Mouse (Mus musculus) C2C12 (cell line): ENCODE measurements around the gene Enc1. TPM values are rescaled to one million over a fixed set of nuclear protein-coding genes. Genes with fewer than 3 reads are reported as not detected.

ENCODE experiments used
- H3K27me3 ChIP-seq: one replicate; pipeline ENCODE4 v1.6.1; 2011; ENCODE audit not compliant: control insufficient read depth, insufficient read depth, insufficient read length
- H3K36me3 ChIP-seq: one replicate; pipeline ENCODE4 v1.6.1; 2011; ENCODE audit not compliant: control insufficient read depth, insufficient read depth
- H3K4me3 ChIP-seq: one replicate; pipeline ENCODE4 v1.5.1; 2011; ENCODE audit warnings: mild to moderate bottlenecking, control low read depth; ENCODE audit not compliant: poor library complexity, insufficient read depth, severe bottlenecking
- H3K79me2 ChIP-seq: one replicate; pipeline ENCODE4 v1.6.1; 2011; ENCODE audit not compliant: control insufficient read depth, insufficient read depth
- H3K79me3 ChIP-seq: one replicate; pipeline ENCODE4 v1.6.1; 2011; ENCODE audit warnings: low read depth, control low read depth
- H3ac ChIP-seq: one replicate; pipeline ENCODE3; 2011; ENCODE audit warnings: low read depth; ENCODE audit not compliant: control insufficient read depth, insufficient read length
- CEBPB ChIP-seq: IDR thresholded peaks from one replicate; pipeline ENCODE4 v1.6.1; 2011; ENCODE audit warnings: low read depth, mild to moderate bottlenecking, control low read depth, moderate library complexity
- CTCF ChIP-seq: IDR thresholded peaks from one replicate; pipeline ENCODE4 v1.5.1; 2011; ENCODE audit not compliant: control insufficient read depth, insufficient read depth, insufficient read length
- FOSL1 ChIP-seq: IDR thresholded peaks from one replicate; pipeline ENCODE4 v1.8.0; 2011; ENCODE audit warnings: mild to moderate bottlenecking, low read length; ENCODE audit not compliant: poor library complexity, insufficient read depth, severe bottlenecking
- MAX ChIP-seq: IDR thresholded peaks from one replicate; pipeline ENCODE4 v1.6.1; 2011; ENCODE audit warnings: mild to moderate bottlenecking, control low read depth
- MYOD1 ChIP-seq: IDR thresholded peaks from one replicate; pipeline ENCODE4 v1.6.1; 2011; ENCODE audit warnings: low read depth; ENCODE audit not compliant: control insufficient read depth, insufficient read length
- MYOG ChIP-seq: IDR thresholded peaks from one replicate; pipeline ENCODE4 v1.6.1; 2011; ENCODE audit not compliant: control insufficient read depth, insufficient read length; ENCODE audit errors: extremely low read depth
- USF1 ChIP-seq: IDR thresholded peaks from one replicate; pipeline ENCODE4 v1.6.1; 2011; ENCODE audit warnings: low read depth, mild to moderate bottlenecking, control low read depth, moderate library complexity
- polyA plus RNA-seq: library from polyadenylated mRNA; unstranded; fragments of >200 nt; fragmentation: generic; extraction: Trizol; gene quantifications from one replicate; pipeline ENCODE4 v1.2.1, GENCODE M21; 2012; ENCODE audit warnings: missing spikeins

The Enc1 gene
- polyA plus RNA-seq, 1 experiment: 40.9 TPM

DNA sequence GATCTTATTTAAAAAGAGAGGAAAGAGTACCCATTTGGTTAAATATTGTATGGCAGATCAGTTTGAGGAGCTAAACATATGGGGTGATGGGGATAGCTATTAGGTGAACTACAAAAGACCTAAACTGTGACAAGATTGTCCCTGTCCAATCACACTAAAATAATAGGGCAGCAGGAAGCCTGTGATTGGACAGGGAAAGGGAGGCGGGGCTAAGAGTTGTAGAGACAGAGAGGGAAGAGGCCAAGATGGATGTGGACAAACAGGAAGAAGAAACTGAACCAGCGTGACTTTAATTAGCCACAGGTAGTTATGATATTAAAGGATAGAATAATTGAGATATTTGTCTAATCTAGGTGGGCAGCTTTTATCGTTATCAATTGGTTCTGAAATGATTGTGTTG, 20.9 kb upstream of the Enc1 start:
- no peaks in the 10 kb centered on the region for H3K36me3 ChIP-seq
- no peaks in the 10 kb centered on the region for H3K27me3 ChIP-seq
- TF ChIP-seq MYOD1: no peak
- TF ChIP-seq MAX: no peak
- no peak for TF ChIP-seq CEBPB
- TF ChIP-seq CTCF: no peak
- TF ChIP-seq MYOG: no peak
- no peak for TF ChIP-seq FOSL1
- TF ChIP-seq USF1: no peak
- no peaks in the 10 kb centered on the region for H3K79me3 ChIP-seq
- H3ac ChIP-seq: no peak overlapping the region
- H3K79me2 ChIP-seq: no peaks in the 10 kb centered on the region
- H3K4me3 ChIP-seq: no peak overlapping the region

DNA sequence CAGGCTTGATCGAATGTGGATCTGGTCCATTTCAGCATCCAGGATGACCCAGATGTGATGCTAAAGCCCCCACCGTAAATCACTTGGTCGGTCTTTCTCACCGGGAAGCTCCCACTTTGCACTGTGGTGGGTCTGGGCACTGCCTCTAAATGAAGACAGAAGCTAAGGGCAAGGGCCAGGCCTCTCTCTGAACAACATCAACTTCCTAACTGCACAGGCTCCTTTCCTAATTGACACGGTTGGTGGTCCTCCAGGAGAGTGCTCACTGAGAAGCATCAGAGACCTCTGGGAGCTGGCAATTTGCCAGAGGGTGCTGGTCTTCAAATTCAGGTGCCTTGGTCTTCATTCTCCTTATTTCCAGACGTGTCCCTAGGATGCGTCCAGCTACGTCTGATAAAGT, 17.0 kb upstream of the Enc1 start:
- H3K79me3 ChIP-seq: no peaks in the 10 kb centered on the region

DNA sequence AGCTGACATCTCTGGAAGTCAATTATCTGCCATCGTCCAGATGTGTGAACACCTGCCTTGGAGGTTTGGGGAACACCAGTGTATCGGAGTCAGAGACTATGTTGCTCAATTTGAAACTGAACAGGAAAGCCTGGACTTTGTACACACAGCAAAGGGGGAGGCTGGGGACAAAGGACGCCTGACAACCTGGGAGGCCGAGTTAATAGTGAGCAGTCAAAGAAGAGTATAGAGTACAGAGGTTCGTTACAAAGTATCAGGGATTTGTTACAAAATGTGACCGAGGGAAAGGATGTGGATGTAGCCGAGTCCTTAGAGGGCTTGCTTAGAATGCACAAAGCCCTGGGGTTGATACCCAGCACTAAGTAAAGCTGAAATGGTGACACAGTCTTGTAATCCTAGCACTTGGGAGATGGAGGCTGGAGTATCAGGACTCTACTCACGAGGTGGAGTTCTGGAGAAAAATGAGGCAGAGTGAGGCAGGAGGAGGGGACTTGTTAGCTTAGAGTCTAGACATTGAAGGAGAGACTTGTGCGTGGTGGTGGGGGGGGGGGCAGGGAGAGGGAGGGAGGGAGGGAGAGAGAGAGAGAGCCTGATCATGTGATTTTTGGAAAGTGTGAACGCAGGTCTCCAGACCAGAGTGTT, 16.4 kb upstream of the Enc1 start:
- Histone ChIP-seq H3K36me3 (no peaks in the 10 kb centered on the region), H3K79me2 (no peaks in the 10 kb centered on the region), H3K27me3 (no peaks in the 10 kb centered on the region), H3K79me3 (no peaks in the 10 kb centered on the region), H3K4me3 (no peak overlapping the region), H3ac (no peak overlapping the region)
- TF ChIP-seq CTCF (no peak), FOSL1 (no peak), USF1 (no peak), MYOD1 (no peak), MYOG (no peak), MAX (no peak), CEBPB (no peak)

More for the DNA sequence above, 17.0 kb upstream of the Enc1 start:
- Histone ChIP-seq H3K27me3 (no peaks in the 10 kb centered on the region), H3ac (no peak overlapping the region), H3K4me3 (no peak overlapping the region), H3K79me2 (no peaks in the 10 kb centered on the region), H3K36me3 (no peaks in the 10 kb centered on the region)
- TF ChIP-seq MAX (no peak), USF1 (no peak), FOSL1 (no peak)

DNA sequence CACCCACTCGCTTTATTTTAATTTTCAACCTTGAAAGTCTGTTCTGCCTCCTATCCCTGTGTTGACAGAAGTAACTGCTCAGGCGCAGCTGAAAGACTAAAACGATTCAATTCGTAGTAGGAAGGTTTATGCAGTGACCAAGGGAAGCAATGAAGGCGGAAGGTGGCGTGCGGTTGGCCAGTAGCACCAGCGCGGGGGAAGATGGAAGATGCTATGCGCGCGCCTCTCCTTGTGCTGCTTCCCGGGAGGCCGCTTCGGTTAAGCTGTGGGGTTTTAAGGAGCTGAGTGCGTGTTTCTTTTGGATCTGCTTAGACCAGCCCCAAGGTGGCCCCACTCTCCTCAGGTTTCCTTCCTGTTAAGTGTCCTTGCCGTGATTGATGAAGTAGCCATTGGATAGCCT, 15.8 kb upstream of the Enc1 start:
- Histone ChIP-seq H3K27me3 (no peaks in the 10 kb centered on the region), H3K36me3 (no peaks in the 10 kb centered on the region), H3K79me2 (no peaks in the 10 kb centered on the region), H3K4me3 (no peak overlapping the region), H3K79me3 (no peaks in the 10 kb centered on the region), H3ac (no peak overlapping the region)
- no peak for TF ChIP-seq MAX
- TF ChIP-seq CTCF: no peak
- no peak for TF ChIP-seq MYOG
- no peak for TF ChIP-seq FOSL1
- no peak for TF ChIP-seq CEBPB
- no peak for TF ChIP-seq MYOD1
- no peak for TF ChIP-seq USF1

DNA sequence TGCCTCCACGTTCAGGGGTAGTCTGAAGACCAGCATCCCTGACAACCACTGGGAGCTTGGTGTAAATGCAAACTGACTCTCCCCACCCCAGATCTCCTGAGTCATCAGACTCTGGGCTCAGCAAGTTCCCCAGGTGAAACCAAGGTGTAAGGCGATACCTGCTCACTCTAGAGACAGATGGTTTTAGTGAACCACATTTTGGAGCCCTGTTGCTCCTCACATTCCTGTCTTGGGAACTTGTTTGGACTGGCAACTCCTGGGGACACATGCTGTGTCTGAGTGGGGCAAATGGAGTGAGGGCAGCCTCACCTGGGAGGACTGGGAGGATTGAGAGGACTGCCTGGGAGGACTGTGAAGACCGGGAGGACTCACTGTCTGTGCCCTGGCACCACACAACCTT, 13.1 kb upstream of the Enc1 start:
- H3ac ChIP-seq: no peak overlapping the region
- no peaks in the 10 kb centered on the region for H3K27me3 ChIP-seq
- no peaks in the 10 kb centered on the region for H3K79me3 ChIP-seq
- H3K79me2 ChIP-seq: no peaks in the 10 kb centered on the region
- no peak overlapping the region for H3K4me3 ChIP-seq
- no peaks in the 10 kb centered on the region for H3K36me3 ChIP-seq
- TF ChIP-seq MYOD1 (no peak), CEBPB (no peak), USF1 (no peak), MAX (no peak)

DNA sequence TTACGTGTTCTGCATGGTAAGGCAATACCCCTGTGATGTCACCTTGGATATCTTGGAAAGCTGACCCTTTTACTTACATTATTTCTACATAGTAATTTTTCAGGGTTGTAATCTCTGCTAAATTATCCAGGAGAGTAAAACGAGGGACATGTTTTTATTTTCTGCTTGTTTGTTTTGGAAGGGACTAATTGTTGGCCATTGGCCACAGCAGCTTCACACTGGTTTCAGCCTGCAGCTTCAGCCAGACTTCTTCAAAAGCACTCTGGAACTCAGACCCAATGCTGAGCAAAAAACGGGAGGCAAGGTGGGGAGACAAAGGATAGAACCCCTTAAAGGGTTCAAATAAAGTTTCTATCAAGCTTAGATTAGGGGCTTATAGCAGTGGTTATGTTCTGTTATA, 10.8 kb upstream of the Enc1 start:
- no peaks in the 10 kb centered on the region for H3K79me3 ChIP-seq
- no peaks in the 10 kb centered on the region for H3K79me2 ChIP-seq
- no peaks in the 10 kb centered on the region for H3K27me3 ChIP-seq
- no peaks in the 10 kb centered on the region for H3K36me3 ChIP-seq
- no peak overlapping the region for H3K4me3 ChIP-seq
- H3ac ChIP-seq: no peak overlapping the region
- TF ChIP-seq USF1 (no peak), MAX (no peak), CEBPB (no peak), MYOG (no peak), FOSL1 (no peak), CTCF (no peak), MYOD1 (no peak)
